Mouse (Mus musculus): ENCODE results near the gene Gla. TPM values are rescaled to one million over a fixed set of nuclear protein-coding genes. Genes with fewer than 3 reads are reported as not detected.
"Not testable (repeated sequence)": the region's sequence is repeated elsewhere in the genome, so short reads cannot be mapped to it uniquely, and the experiment has no call there.

The Gla gene
- polyA plus RNA-seq, 1 experiment from 2014 or later, result 5.2 TPM

DNA sequence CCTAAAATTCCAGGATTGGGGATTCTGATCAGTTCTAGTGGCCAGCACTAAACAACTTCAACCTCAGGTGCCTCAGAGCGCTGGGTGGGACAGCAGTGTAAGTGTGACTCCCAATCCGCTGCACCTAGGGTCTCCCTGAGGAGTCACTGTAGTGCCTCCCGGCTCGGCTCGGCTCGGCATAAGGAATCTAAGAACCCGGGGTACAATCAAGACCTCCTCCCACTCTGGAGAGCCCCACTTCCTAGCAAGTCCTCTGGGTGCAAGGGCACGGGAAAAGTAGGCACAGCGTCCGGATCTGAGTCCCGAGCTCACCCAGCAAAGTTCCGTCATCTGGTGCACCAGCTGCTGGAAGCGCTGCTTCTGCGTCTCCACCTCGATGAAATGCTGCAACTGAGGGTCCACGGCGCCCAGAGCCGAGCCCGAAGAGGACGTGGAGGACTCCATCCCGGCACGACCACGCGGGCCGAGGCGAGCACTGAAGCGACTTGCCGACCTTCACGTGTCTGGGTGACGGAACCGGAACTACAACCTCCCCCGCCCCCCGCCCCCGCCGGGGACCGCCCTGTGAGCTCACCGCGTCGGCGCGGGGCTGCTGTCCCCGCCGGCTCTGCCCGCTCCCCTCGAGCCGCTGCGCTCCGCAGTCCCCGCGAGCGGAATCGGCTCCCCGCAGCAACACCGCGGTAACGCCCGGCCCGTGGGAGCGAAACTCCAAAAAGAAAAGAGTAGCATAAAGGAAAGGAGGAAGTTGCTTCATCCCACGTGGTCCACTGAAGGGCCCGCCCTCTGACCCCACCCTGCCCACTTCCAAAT is 59.6 kb downstream of the Gla start, which contains the start of gene Timm8a1:
Timm8a1 (minus strand) TSS at position 721 of the 810 bp plus-strand sequence.
- Histone ChIP-seq H3K27ac (ENCODE audit: low read length) (peak within 1 kb of the TSS; percentile 87), H3K4me3 (ENCODE audit: low read length) (peak within 1 kb of the TSS; percentile 65), H3K36me3 (ENCODE audit: insufficient read depth, low read length) (no peaks in the 10 kb centered on the region), H3K4me2 (replicated peaks; ENCODE audit: low read depth, low read length) (peak within 1 kb of the TSS; percentile 56), H3K9ac (replicated peaks; ENCODE audit: low read length) (peak within 1 kb of the TSS; percentile 70), H3K4me1 (ENCODE audit: insufficient read depth, low read length) (no peaks in the 10 kb centered on the region), H3K9me3 (ENCODE audit: low read length) (no peaks in the 10 kb centered on the region), H3K27me3 (ENCODE audit: insufficient read depth, low read length) (no peaks in the 10 kb centered on the region)
- peak; percentile 93 for ATAC-seq (ENCODE audit: low FRiP score, low TSS enrichment)
- 14% methylated on average over 52 of the region's 61 CpGs for WGBS

DNA sequence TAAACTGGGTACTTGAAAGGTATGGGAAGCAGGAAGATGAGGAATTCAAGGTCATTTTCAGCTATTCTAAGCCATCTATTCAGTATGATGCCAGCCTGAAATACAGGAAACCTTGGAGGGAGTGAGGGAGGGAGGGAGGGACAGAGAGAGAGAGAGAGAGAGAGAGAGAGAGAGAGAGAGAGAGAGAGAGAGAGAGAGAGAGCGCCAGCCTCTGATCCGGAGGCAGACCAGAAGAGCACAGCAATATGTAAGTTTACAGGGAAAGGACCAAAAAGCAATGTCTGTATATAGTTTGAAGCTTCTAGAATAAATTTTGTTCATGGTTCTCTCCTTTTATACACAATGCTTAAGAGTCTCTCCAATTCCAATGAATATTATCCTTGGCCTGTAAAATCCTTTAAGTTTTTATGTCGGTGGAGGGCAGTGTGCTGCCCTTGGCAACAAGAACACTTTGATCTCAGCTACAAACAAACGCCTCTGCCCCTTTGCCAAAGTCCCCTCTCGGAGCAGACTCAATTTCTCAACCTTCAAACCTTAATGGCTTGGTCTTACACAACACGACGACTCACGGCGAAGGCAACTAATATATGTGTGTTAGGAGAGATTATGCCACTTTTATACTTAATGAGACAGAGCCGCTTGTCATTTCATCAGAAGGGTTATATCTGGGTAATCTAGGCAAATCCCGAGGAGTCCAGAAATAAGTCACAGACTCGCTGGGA is 60.4 kb downstream of the Gla start:
- 23% methylated on average over 12 of the region's 12 CpGs for WGBS
- H3K4me2 ChIP-seq (replicated peaks; ENCODE audit: low read depth, low read length), result peak overlapping the region; percentile 52
- H3K4me1 ChIP-seq (ENCODE audit: insufficient read depth, low read length), result no peaks in the 10 kb centered on the region
- peak overlapping the region; percentile 70 for H3K9ac ChIP-seq (replicated peaks; ENCODE audit: low read length)
- H3K4me3 ChIP-seq (ENCODE audit: low read length), result peak overlapping the region; percentile 65
- H3K27ac ChIP-seq (ENCODE audit: low read length), result peak overlapping the region; percentile 18
- ATAC-seq (ENCODE audit: low FRiP score, low TSS enrichment), result peak; percentile 13; the same call in 1 of the 2 replicates
- H3K27me3 ChIP-seq (ENCODE audit: insufficient read depth, low read length), result no peaks in the 10 kb centered on the region
- no peaks in the 10 kb centered on the region for H3K36me3 ChIP-seq (ENCODE audit: insufficient read depth, low read length)
- H3K9me3 ChIP-seq (ENCODE audit: low read length), result no peaks in the 10 kb centered on the region

DNA sequence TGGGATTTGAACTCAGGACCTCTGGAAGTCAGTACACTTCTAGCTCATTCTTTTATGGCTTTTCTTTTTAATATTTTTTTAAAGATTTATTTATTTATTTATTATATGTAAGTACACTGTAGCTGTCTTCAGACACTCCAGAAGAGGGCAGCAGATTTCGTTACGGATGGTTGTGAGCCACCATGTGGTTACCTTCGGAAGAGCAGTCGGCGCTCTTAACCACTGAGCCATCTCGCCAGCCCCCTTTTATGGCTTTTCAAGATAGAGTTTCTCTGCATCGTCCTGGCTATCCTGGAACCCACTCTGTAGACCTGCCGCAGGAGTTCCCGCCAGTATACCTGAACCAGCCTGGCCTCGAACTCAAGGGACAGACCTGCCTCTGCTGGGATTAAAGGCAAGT is 61.1 kb downstream of the Gla start:
- not testable (repeated sequence) for H3K36me3 ChIP-seq (ENCODE audit: insufficient read depth, low read length); H3K4me1 ChIP-seq (ENCODE audit: insufficient read depth, low read length); H3K4me3 ChIP-seq (ENCODE audit: low read length); H3K27me3 ChIP-seq (ENCODE audit: insufficient read depth, low read length); H3K9ac ChIP-seq (replicated peaks; ENCODE audit: low read length); H3K9me3 ChIP-seq (ENCODE audit: low read length); ATAC-seq (ENCODE audit: low FRiP score, low TSS enrichment); H3K27ac ChIP-seq (ENCODE audit: low read length)
- 85% methylated on average over 10 of the region's 10 CpGs for WGBS
- peak overlapping the region; percentile 52; the same call in 1 of the 2 replicates for H3K4me2 ChIP-seq (replicated peaks; ENCODE audit: low read depth, low read length)

Other genes starting within 250 kb of the Gla start
- 0.57 and 0.84 TPM in 2 replicates for gene Drp2, start 196.6 kb downstream of the Gla start, polyA plus RNA-seq (2015; fragmentation: Nextera tagmentation; extraction: Ambion mirVana)
- 0.07 and 0.10 TPM in 2 replicates for gene Taf7l, start 124.6 kb downstream of the Gla start, polyA plus RNA-seq (2015; fragmentation: Nextera tagmentation; extraction: Ambion mirVana)
- 83.4 and 95.3 TPM in 2 replicates for gene Timm8a1, start 59.3 kb downstream of the Gla start, polyA plus RNA-seq (2015; fragmentation: Nextera tagmentation; extraction: Ambion mirVana)
- 0.94 and 1.0 TPM in 2 replicates for gene Btk, start 17.6 kb downstream of the Gla start, polyA plus RNA-seq (2015; fragmentation: Nextera tagmentation; extraction: Ambion mirVana)
- gene Rpl36a, start 15.5 kb downstream of the Gla start, polyA plus RNA-seq (2015; fragmentation: Nextera tagmentation; extraction: Ambion mirVana), result 332 and 341 TPM in 2 replicates
- 168 and 172 TPM in 2 replicates for gene Hnrnph2, start 54 bp upstream of the Gla start, polyA plus RNA-seq (2015; fragmentation: Nextera tagmentation; extraction: Ambion mirVana)
- gene Armcx4, start 85.4 kb upstream of the Gla start, polyA plus RNA-seq (2015; fragmentation: Nextera tagmentation; extraction: Ambion mirVana), result 4.0 and 4.4 TPM in 2 replicates
- 53.4 and 59.0 TPM in 2 replicates for gene Armcx1, start 116.8 kb upstream of the Gla start, polyA plus RNA-seq (2015; fragmentation: Nextera tagmentation; extraction: Ambion mirVana)
- gene Armcx6, start 150.3 kb upstream of the Gla start, polyA plus RNA-seq (2015; fragmentation: Nextera tagmentation; extraction: Ambion mirVana), result 22.0 and 22.6 TPM in 2 replicates
- gene Armcx3, start 155.5 kb upstream of the Gla start, polyA plus RNA-seq (2015; fragmentation: Nextera tagmentation; extraction: Ambion mirVana), result 66.0 and 70.6 TPM in 2 replicates
- gene Armcx2, start 208.1 kb upstream of the Gla start, polyA plus RNA-seq (2015; fragmentation: Nextera tagmentation; extraction: Ambion mirVana), result 75.9 and 83.6 TPM in 2 replicates

All from kidney, embryonic 16.5 days (tissue).